Mouse (Mus musculus) heart, postnatal 36 days (tissue): Measurements from ENCODE around the gene Pask. TPM values are rescaled to one million over a fixed set of nuclear protein-coding genes. Genes with fewer than 3 reads are reported as not detected.
A peak's percentile ranks its signal among the peaks of the same experiment; 100 is the strongest.

Experiments
- DNase-seq, 2 experiments: peaks; one replicate each; pipeline ENCODE4 v3.0.0; 2021 to 2022
- intact Hi-C: fragments of 180-260 bp; cut with DNase I; formaldehyde crosslinking; loops from one replicate; pipeline ENCODE4 v1.15.1; 2025
- microRNA-seq, 2 experiments: library from miRNA; unstranded; fragments of <30 nt; microRNA quantifications; one replicate each; pipeline ENCODE4 v1.2.0; 2021; ENCODE audit warnings: borderline number of aligned reads in 2 of 2
- total RNA-seq, 2 experiments: library from RNA; stranded (reverse); gene quantifications; 2 replicates each; pipeline ENCODE4 v1.2.3; 2021

Pask gene
- total RNA-seq, 2 experiments from 2014 or later, result 0.28 to 0.46 TPM

GRCm38 (mm10) chr1:93291591-93291990, 51.7 kb downstream of the Pask start:
- intact Hi-C loops, result no loop called here
- no peak for DNase-seq

- intact Hi-C loops, result no loop called here
- no peak for DNase-seq
Measured at GRCm38 (mm10) chr1:93290956-93291355, 52.3 kb downstream of the Pask start.

- DNase-seq, result no peak
- intact Hi-C loops, result no loop called here
Measured at GRCm38 (mm10) chr1:93289678-93290214, 53.5 kb downstream of the Pask start.

GRCm38 (mm10) chr1:93277041-93277440, 66.2 kb downstream of the Pask start:
- intact Hi-C loops, result no loop called here
- DNase-seq, result no peak

GRCm38 (mm10) chr1:93275561-93275960, 67.7 kb downstream of the Pask start:
- DNase-seq, result no peak
- intact Hi-C loops, result no loop called here

GRCm38 (mm10) chr1:93272409-93272821, 70.9 kb downstream of the Pask start:
- peak; percentile 19 to 22 for DNase-seq
- intact Hi-C loops, result no loop called here

- DNase-seq, result no peak
- intact Hi-C loops, result no loop called here
Measured at GRCm38 (mm10) chr1:93271751-93272150, 71.5 kb downstream of the Pask start.

- no peak for DNase-seq
- intact Hi-C loops, result no loop called here
Measured at GRCm38 (mm10) chr1:93270516-93271240, 72.6 kb downstream of the Pask start.

- DNase-seq, result no peak
- intact Hi-C loops, result no loop called here
Measured at GRCm38 (mm10) chr1:93268246-93268645, 75.0 kb downstream of the Pask start.

GRCm38 (mm10) chr1:93267207-93267606, 76.1 kb downstream of the Pask start:
- no peak for DNase-seq
- intact Hi-C loops, result no loop called here

Small RNA genes within 50 kb of the gene (microRNA-seq; reads per million reads assigned to microRNA genes)
- 0 reads per million in 2 experiments for gene Mir6345
- 0 reads per million in 2 experiments for gene Mir6901
- 0 reads per million in 2 experiments for gene Mir6902

Other genes with a start within 250 kb of the Pask start
- gene Kif1a, start 241.5 kb downstream of the Pask start, total RNA-seq, result 1 to 10 TPM; 1.7 to 2.0 TPM
- not detected for gene Agxt, start 208.2 kb downstream of the Pask start, total RNA-seq
- gene 2310007B03Rik, start 182.5 kb downstream of the Pask start, total RNA-seq, result not detected
- gene Crocc2, start 174.8 kb downstream of the Pask start, total RNA-seq, result not detected
- gene Sned1, start 107.6 kb downstream of the Pask start, total RNA-seq, result 10 to 100 TPM in 1 of 2 experiments, 1 to 10 TPM in 1; 9.6 to 12.8 TPM
- 10 to 100 TPM; 14.5 TPM for gene Mterf4, start 37.6 kb downstream of the Pask start, total RNA-seq
- 10 to 100 TPM; 29.1 to 31.3 TPM for gene Ppp1r7, start 628 bp downstream of the Pask start, total RNA-seq
- gene Ano7, start 30.4 kb upstream of the Pask start, total RNA-seq, result not detected
- 100 to 1,000 TPM; 568 to 579 TPM for gene Hdlbp, start 135.3 kb upstream of the Pask start, total RNA-seq
- 10 to 100 TPM; 19.5 to 20.2 TPM for gene Farp2, start 168.6 kb upstream of the Pask start, total RNA-seq